Mouse (Mus musculus) yolk sac, embryonic 10.5 days (tissue): ENCODE measurements around the gene Spryd7.

ENCODE experiments used
- DNase-seq: peaks from one replicate; pipeline ENCODE4 v3.0.0-alpha.2; 2017; ENCODE audit warnings: low spot score

Gene Spryd7

GRCm38 (mm10) chr14:61535811-61536210, 20.9 kb downstream of the Spryd7 start:
- no peak for DNase-seq

- DNase-seq = no peak
Observed at GRCm38 (mm10) chr14:61530966-61531365, 25.7 kb downstream of the Spryd7 start.

- DNase-seq = no peak
Observed at GRCm38 (mm10) chr14:61530396-61530795, 26.3 kb downstream of the Spryd7 start.

- DNase-seq = no peak
Observed at GRCm38 (mm10) chr14:61529533-61529932, 27.2 kb downstream of the Spryd7 start.

- no peak for DNase-seq
Observed at GRCm38 (mm10) chr14:61526006-61526405, 30.7 kb downstream of the Spryd7 start.

- DNase-seq = no peak
Observed at GRCm38 (mm10) chr14:61523821-61524220, 32.9 kb downstream of the Spryd7 start.

- DNase-seq = no peak
Observed at GRCm38 (mm10) chr14:61518659-61519480, 37.8 kb downstream of the Spryd7 start.

GRCm38 (mm10) chr14:61516471-61517426, 39.9 kb downstream of the Spryd7 start:
- DNase-seq = no peak

- DNase-seq = no peak
Observed at GRCm38 (mm10) chr14:61511494-61511893, 45.2 kb downstream of the Spryd7 start.

GRCm38 (mm10) chr14:61497716-61498490, 58.8 kb downstream of the Spryd7 start:
- peak; percentile 57 for DNase-seq

- DNase-seq = no peak
Observed at GRCm38 (mm10) chr14:61493511-61494135, 63.1 kb downstream of the Spryd7 start.
